Mouse (Mus musculus): Measurements from ENCODE around the gene Epb41l4b. TPM values are rescaled to one million over a fixed set of nuclear protein-coding genes. Genes with fewer than 3 reads are reported as not detected.

The Epb41l4b gene
- total and polyA plus RNA-seq, 3 experiments: 0.93 to 4.9 (median 2.0) TPM

- peak; percentile 73 for TF ChIP-seq ZNF384 (IDR thresholded peaks at IDR 0.05; ENCODE audit: low read depth, low read length)
- TF ChIP-seq CHD2 (IDR thresholded peaks at IDR 0.05; ENCODE audit: low read length): no peak
Observed at GRCm38 (mm10) chr4:57189881-57190280, 46.6 kb upstream of the Epb41l4b start (continued).

GRCm38 (mm10) chr4:57186035-57186434, 42.8 kb upstream of the Epb41l4b start:
- in situ Hi-C loops (cut with MboI; ENCODE audit: low pct_ligation_motif_present, low pct_unique_long_range_greater_than_20kb, low sequenced_read_pairs): no loop called here
- no peaks in the 10 kb centered on the region for H3K36me3 ChIP-seq (replicated peaks in 1 of 2; ENCODE audit: control insufficient read depth in 1 of 2, insufficient read depth in 1 of 2, low read length in 1 of 2)
- TF ChIP-seq MAX (IDR thresholded peaks at IDR 0.05; ENCODE audit: low read length): no peak
- no peak for TF ChIP-seq SMC3 (IDR thresholded peaks at IDR 0.05; ENCODE audit: low read depth, low read length)
- no peak for TF ChIP-seq ZKSCAN1 (IDR thresholded peaks at IDR 0.05; ENCODE audit: borderline replicate concordance, low read depth, low read length)
- no peak overlapping the region for H3K4me3 ChIP-seq (replicated peaks in 1 of 3; ENCODE audit: low read depth in 2 of 3, low read length in 2 of 3, poor library complexity in 1 of 3)
- no peak overlapping the region for H3K4me2 ChIP-seq (ENCODE audit: insufficient read depth, low read depth, poor library complexity, severe bottlenecking)
- H3K9ac ChIP-seq (ENCODE audit: insufficient read depth, low read depth): no peak overlapping the region
- dilution Hi-C loops (cut with MboI; ENCODE audit: extremely low pct_ligation_motif_present, extremely low pct_unique_long_range_greater_than_20kb, low sequenced_read_pairs): no loop called here
- peaks cover 4 to 24% of the 10 kb centered on the region in 2 experiments; a peak in 3 of 4 replicates for H3K4me1 ChIP-seq (ENCODE audit: control insufficient read depth in 1 of 2, insufficient read depth in 2 of 2)
- no peaks in the 10 kb centered on the region for H3K9me3 ChIP-seq (replicated peaks; ENCODE audit: low read length)
- no peaks in the 10 kb centered on the region for H3K27me3 ChIP-seq (replicated peaks)
- no peak overlapping the region for H3K27ac ChIP-seq (ENCODE audit: insufficient read depth, low read depth)
- no peak for DNase-seq (ENCODE audit: extremely low read depth)
- H3K79me2 ChIP-seq (replicated peaks; ENCODE audit: control insufficient read depth, extremely low read depth, insufficient read depth, poor library complexity, severe bottlenecking): no peaks in the 10 kb centered on the region

- Histone ChIP-seq H3K27ac (ENCODE audit: insufficient read depth, low read depth) (no peak overlapping the region), H3K27me3 (replicated peaks) (no peaks in the 10 kb centered on the region), H3K4me1 (ENCODE audit: control insufficient read depth in 1 of 2, insufficient read depth in 2 of 2) (peaks cover 4 to 18% of the 10 kb centered on the region in 2 experiments; a peak in 3 of 4 replicates), H3K9ac (ENCODE audit: insufficient read depth, low read depth) (no peak overlapping the region), H3K9me3 (replicated peaks; ENCODE audit: low read length) (no peaks in the 10 kb centered on the region), H3K4me3 (replicated peaks in 1 of 3; ENCODE audit: low read depth in 2 of 3, low read length in 2 of 3, poor library complexity in 1 of 3) (no peak overlapping the region), H3K4me2 (ENCODE audit: insufficient read depth, low read depth, poor library complexity, severe bottlenecking) (no peak overlapping the region), H3K36me3 (replicated peaks in 1 of 2; ENCODE audit: control insufficient read depth in 1 of 2, insufficient read depth in 1 of 2, low read length in 1 of 2) (no peaks in the 10 kb centered on the region), H3K79me2 (replicated peaks; ENCODE audit: control insufficient read depth, extremely low read depth, insufficient read depth, poor library complexity, severe bottlenecking) (no peaks in the 10 kb centered on the region)
- dilution Hi-C loops (cut with MboI; ENCODE audit: extremely low pct_ligation_motif_present, extremely low pct_unique_long_range_greater_than_20kb, low sequenced_read_pairs): no loop called here
- TF ChIP-seq POLR2AphosphoS2 (IDR thresholded peaks at IDR 0.05; ENCODE audit: low read depth, low read length): no peak
- TF ChIP-seq ELF1 (IDR thresholded peaks at IDR 0.05; ENCODE audit: low read depth, low read length): no peak
- no peak for TF ChIP-seq BHLHE40 (IDR thresholded peaks at IDR 0.05; ENCODE audit: low read depth, low read length)
- no peak for TF ChIP-seq POLR2A (IDR thresholded peaks at IDR 0.05; ENCODE audit: low read depth, low read length)
- no peak for TF ChIP-seq EP300 (IDR thresholded peaks at IDR 0.05; ENCODE audit: low read length)
- TF ChIP-seq SIN3A (IDR thresholded peaks at IDR 0.05; ENCODE audit: low read length): no peak
- TF ChIP-seq ZMIZ1 (IDR thresholded peaks at IDR 0.05; ENCODE audit: low read depth, low read length): no peak
- no peak for TF ChIP-seq NRF1 (IDR thresholded peaks at IDR 0.05; ENCODE audit: low read depth, low read length)
- TF ChIP-seq MAZ (IDR thresholded peaks at IDR 0.05; ENCODE audit: low read depth, low read length): no peak
- TF ChIP-seq CHD1 (IDR thresholded peaks at IDR 0.05; ENCODE audit: low read depth, low read length): no peak
- no peak for TF ChIP-seq CTCF (conservative IDR thresholded peaks at IDR 0.05 in 1 of 2, IDR thresholded peaks at IDR 0.05 in 1 of 2; ENCODE audit: low read depth in 2 of 2, low read length in 2 of 2)
- TF ChIP-seq TBP (conservative IDR thresholded peaks at IDR 0.05; ENCODE audit: low read depth, low read length): no peak
- TF ChIP-seq NELFE (IDR thresholded peaks at IDR 0.05; ENCODE audit: low read depth, low read length): no peak
- no peak for TF ChIP-seq ZC3H11A (IDR thresholded peaks at IDR 0.05; ENCODE audit: low read depth, low read length)
- no peak for TF ChIP-seq USF1 (IDR thresholded peaks at IDR 0.05; ENCODE audit: low read depth, low read length)
- in situ Hi-C loops (cut with MboI; ENCODE audit: low pct_ligation_motif_present, low pct_unique_long_range_greater_than_20kb, low sequenced_read_pairs): no loop called here
- DNase-seq (ENCODE audit: extremely low read depth): no peak
Observed at GRCm38 (mm10) chr4:57185462-57185861, 42.2 kb upstream of the Epb41l4b start.

All from CH12.LX (cell line).